Mouse (Mus musculus): ENCODE results near the gene AW822073. TPM values are rescaled to one million over a fixed set of nuclear protein-coding genes. Genes with fewer than 3 reads are reported as not detected.

The AW822073 gene
- not detected in 2 replicates for polyA plus RNA-seq (2012; rRNA removed)

GRCm38 (mm10) chr10:58224827-58225785 lies at the start of gene AW822073:
Gene AW822073, minus strand, starts transcription at chr10:58224930.

GRCm38 (mm10) chr10:58255213-58255892 lies 30.6 kb upstream of the AW822073 start, which contains the start of gene Gcc2:
Gene Gcc2, plus strand, starts transcription at chr10:58255497.

DNA sequence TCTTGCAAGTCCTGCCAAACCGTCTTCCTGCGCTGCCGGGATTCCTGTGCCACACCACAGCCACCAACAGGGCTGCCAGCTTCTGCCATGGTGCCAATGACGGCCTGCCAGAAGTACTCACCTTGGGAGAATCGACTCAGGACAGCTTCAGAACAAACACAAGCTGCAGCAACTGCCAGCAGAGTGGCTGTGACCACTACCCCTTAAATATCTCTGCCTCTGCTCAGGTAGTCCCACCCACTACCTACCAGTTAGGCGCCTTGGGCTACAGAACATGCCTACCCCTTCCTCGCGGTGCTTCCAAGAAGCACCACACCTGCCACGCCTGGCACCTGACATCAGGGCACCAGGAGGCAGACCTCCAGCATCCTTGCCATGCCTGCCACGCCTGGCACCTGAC lies 11.9 kb upstream of the AW822073 start, which contains the start of gene Gm4981:
Gene Gm4981, minus strand, starts transcription at position 89 of the 400 bp plus-strand sequence.

GRCm38 (mm10) chr10:58232641-58232969 lies 7.9 kb upstream of the AW822073 start, which contains the start of gene Duxf3:
Gene Duxf3, minus strand, starts transcription at chr10:58232675.

Other genes starting within 250 kb of the AW822073 start
- gene Duxf3, start 7.7 kb upstream of the AW822073 start, polyA plus RNA-seq (2012; rRNA removed): not detected in 2 replicates
- 0.26 and 0.34 TPM in 2 replicates for gene Gm4981, start 11.8 kb upstream of the AW822073 start, polyA plus RNA-seq (2012; rRNA removed)
- 5.0 and 5.7 TPM in 2 replicates for gene Gcc2, start 30.6 kb upstream of the AW822073 start, polyA plus RNA-seq (2012; rRNA removed)
- 20.1 and 20.7 TPM in 2 replicates for gene Lims1, start 98.5 kb upstream of the AW822073 start, polyA plus RNA-seq (2012; rRNA removed)
- 2.7 and 3.8 TPM in 2 replicates for gene Ranbp2, start 222.0 kb upstream of the AW822073 start, polyA plus RNA-seq (2012; rRNA removed)

Measured in ovary, adult 2 months (tissue).